ENCODE assay signal across 8 mouse cellular contexts in the genomic region with DNA sequence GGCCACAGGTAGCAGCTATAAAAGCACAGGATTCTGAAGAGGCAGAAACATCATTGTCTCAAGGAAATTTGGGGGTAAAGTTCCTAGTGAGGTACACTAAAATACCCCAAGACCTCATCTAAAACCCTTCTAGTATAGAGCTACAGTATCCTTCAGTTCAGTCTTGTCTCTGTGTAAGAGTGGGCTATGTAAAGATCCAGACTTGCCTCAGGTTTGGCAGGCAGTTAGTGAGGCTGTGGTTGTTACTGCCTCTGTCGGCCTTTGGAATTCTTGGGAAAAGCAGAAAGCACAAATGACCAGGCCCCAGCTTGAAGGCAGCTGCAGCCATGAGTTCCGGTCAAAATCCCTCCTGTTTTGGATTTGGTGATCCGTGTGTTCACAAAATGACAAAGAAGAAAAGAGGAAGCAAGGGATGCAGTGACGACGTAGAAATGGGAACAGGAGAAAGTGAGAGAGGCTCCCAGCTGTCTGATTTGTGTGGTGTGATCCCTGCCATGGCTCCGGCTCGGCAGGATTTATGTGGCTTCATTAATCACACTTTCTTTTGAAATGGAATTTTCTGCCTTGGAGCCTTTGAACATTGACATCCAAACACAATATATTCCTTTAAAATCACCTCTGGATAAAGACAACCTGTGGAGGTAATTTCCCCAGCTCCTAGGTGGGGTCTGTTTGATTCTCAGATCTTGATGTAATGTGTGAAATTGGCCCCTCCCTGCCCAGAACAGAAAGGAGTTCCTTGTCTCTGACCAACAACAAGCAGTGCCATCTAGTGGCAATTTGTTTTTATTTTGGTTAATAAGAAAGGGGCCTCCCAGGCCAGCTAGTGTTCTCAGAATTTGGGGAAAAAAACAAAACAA.
DNase-seq lines count a peak whose midpoint lies in the region; ATAC-seq and TF ChIP-seq lines count a peak whose summit lies in the region.

No protein-coding gene starts in this region.

- H3K9me3 ChIP-seq in hindbrain, embryonic 10.5 days = no peaks in the 10 kb centered on the region
- no peaks in the 10 kb centered on the region for H3K9me3 ChIP-seq in neural tube, embryonic 11.5 days (ENCODE audit: control insufficient read depth, low read length)

- CTCF ChIA-PET in Patski (lab: Charles Lee) = interaction anchor here (0.8 to 1.3 kb wide), 5 partner anchors 9 to 1127 kb away, joined by 3 to 4 read pairs (median 3); no protein-coding TSS in a partner anchor

- peak; percentile 59 for TF ChIP-seq CTCF in Patski (IDR thresholded peaks at IDR 0.05)

- no peaks in the 10 kb centered on the region for H3K36me3 ChIP-seq in hindbrain, embryonic 10.5 days
- no peaks in the 10 kb centered on the region for H3K36me3 ChIP-seq in neural tube, embryonic 11.5 days (ENCODE audit: control insufficient read depth, insufficient read depth, low read length)

- H3K4me2 ChIP-seq in neural tube, embryonic 11.5 days (ENCODE audit: low read depth) = peak overlapping the region; percentile 27

- no peaks in the 10 kb centered on the region for H3K27me3 ChIP-seq in Patski
- H3K27me3 ChIP-seq in hindbrain, embryonic 10.5 days (ENCODE audit: insufficient read depth, poor library complexity, severe bottlenecking) = no peaks in the 10 kb centered on the region
- H3K27me3 ChIP-seq in neural tube, embryonic 11.5 days (ENCODE audit: control insufficient read depth, insufficient read depth, low read length) = no peaks in the 10 kb centered on the region

- H3K9ac ChIP-seq in neural tube, embryonic 11.5 days (ENCODE audit: low read length) = peak overlapping the region; percentile 39; the same call in 1 of the 2 replicates

- peaks cover 25% of the 10 kb centered on the region for H3K4me1 ChIP-seq in hindbrain, embryonic 10.5 days (replicated peaks)
- H3K4me1 ChIP-seq in neural tube, embryonic 11.5 days (ENCODE audit: control insufficient read depth, insufficient read depth, low read length) = peaks cover 5% of the 10 kb centered on the region; the same call in 1 of the 2 replicates

- 44% methylated on average over 7 of the region's 7 CpGs for WGBS in hindbrain, embryonic 10.5 days
- WGBS in neural tube, embryonic 11.5 days = 18% methylated on average over 7 of the region's 7 CpGs

- H3K27ac ChIP-seq in hindbrain, embryonic 10.5 days = peak overlapping the region; percentile 81
- H3K27ac ChIP-seq in neural tube, embryonic 11.5 days (ENCODE audit: low read depth, low read length) = no peak overlapping the region

- in situ Hi-C loops in Patski (cut with MboI; ENCODE audit: low pct_unique_long_range_greater_than_20kb) = no loop called here

- ATAC-seq in Patski = no peak
- ATAC-seq in neural tube, embryonic 11.5 days (ENCODE audit: insufficient read depth, low FRiP score, low TSS enrichment) = peak; percentile 69

- H3K4me3 ChIP-seq in hindbrain, embryonic 10.5 days = no peak overlapping the region
- H3K4me3 ChIP-seq in neural tube, embryonic 11.5 days (ENCODE audit: low read depth, low read length) = no peak overlapping the region

- POLR2A ChIA-PET in Patski (lab: Charles Lee) = no interaction called here

- DNase-seq in adrenal gland, adult 2 months = peak; percentile 39
- DNase-seq in adrenal gland, postnatal 4 days (ENCODE audit: low spot score in 2 of 2) = no peak
- no peak for DNase-seq in Patski (ENCODE audit: low read depth, low spot score)
- peak; percentile 67 for DNase-seq in embryo, embryonic 9.5 days (ENCODE audit: extremely low spot score)
- peak; percentile 45 for DNase-seq in hindbrain, embryonic 10.5 days (ENCODE audit: low spot score)
- DNase-seq in left cerebral cortex, postnatal 25 days (ENCODE audit: low spot score in 2 of 2) = peak; percentile 49 to 68
- peak; percentile 61 for DNase-seq in neural tube, embryonic 11.5 days (ENCODE audit: low spot score)
- no peak for DNase-seq in thymus, postnatal 25 days

- intact Hi-C loops in left cerebral cortex, postnatal 25 days (cut with DNase I) = loop anchor here (2.0 to 5.0 kb wide), 4 partner anchors 62 to 1437 kb away; no protein-coding TSS in a partner anchor

Comparison
In these comparisons a context has a peak if more than half of its experiments do, and no peak if none do; other contexts are left out.
1. DNase-seq: peak in adrenal gland, adult 2 months (single experiment), embryo, embryonic 9.5 days (single experiment), hindbrain, embryonic 10.5 days (single experiment), left cerebral cortex, postnatal 25 days (2 of 2) and neural tube, embryonic 11.5 days (single experiment); none in adrenal gland, postnatal 4 days (0 of 2), Patski (single experiment) and thymus, postnatal 25 days (single experiment).